Mouse (Mus musculus): ENCODE measurements around the gene Pias4. TPM values are rescaled to one million over a fixed set of nuclear protein-coding genes. Genes with fewer than 3 reads are reported as not detected.

Gene Pias4
- polyA plus RNA-seq, 1 experiment from 2014 or later = 36.1 TPM

GRCm38 (mm10) chr10:81195300-81195699 is 27.6 kb upstream of the Pias4 start:
- Histone ChIP-seq H3K36me3 (replicated peaks; ENCODE audit: control insufficient read depth, insufficient read depth, low read depth, low read length) (no peaks in the 10 kb centered on the region), H3K27ac (replicated peaks; ENCODE audit: low read depth, low read length) (no peak overlapping the region), H3K9me3 (replicated peaks; ENCODE audit: control insufficient read depth, low read length) (no peaks in the 10 kb centered on the region), H3K4me1 (ENCODE audit: control insufficient read depth, insufficient read depth, low read length) (peaks cover 6% of the 10 kb centered on the region), H3K27me3 (ENCODE audit: control insufficient read depth, insufficient read depth, low read length) (peaks cover 20% of the 10 kb centered on the region), H3K4me3 (ENCODE audit: low read depth, low read length) (no peak overlapping the region), H3K9ac (replicated peaks; ENCODE audit: low read length) (no peak overlapping the region), H3K4me2 (ENCODE audit: low read depth, low read length) (no peak overlapping the region)
- no peak for DNase-seq (ENCODE audit: low spot score)
- no peak for ATAC-seq (replicated peaks; ENCODE audit: insufficient number of reproducible peaks, low FRiP score, low TSS enrichment, low read depth)
- WGBS = 62% methylated on average over 4 of the region's 4 CpGs

- H3K36me3 ChIP-seq (replicated peaks; ENCODE audit: control insufficient read depth, insufficient read depth, low read depth, low read length) = 0 out of 2 replicates have a peak, but pooled peaks cover 3% of the 10 kb centered on the region
- no peak overlapping the region; the same call in 1 of the 2 replicates for H3K4me2 ChIP-seq (ENCODE audit: low read depth, low read length)
- H3K4me1 ChIP-seq (ENCODE audit: control insufficient read depth, insufficient read depth, low read length) = peaks cover 6% of the 10 kb centered on the region
- no peak overlapping the region; the same call in 1 of the 2 replicates for H3K9ac ChIP-seq (replicated peaks; ENCODE audit: low read length)
- ATAC-seq (replicated peaks; ENCODE audit: insufficient number of reproducible peaks, low FRiP score, low TSS enrichment, low read depth) (no peak), DNase-seq (ENCODE audit: low spot score) (no peak)
- WGBS = 14% methylated on average over 37 of the region's 37 CpGs
- no peak overlapping the region for H3K4me3 ChIP-seq (ENCODE audit: low read depth, low read length)
- H3K27me3 ChIP-seq (ENCODE audit: control insufficient read depth, insufficient read depth, low read length) = peaks cover 20% of the 10 kb centered on the region
- H3K27ac ChIP-seq (replicated peaks; ENCODE audit: low read depth, low read length) = no peak overlapping the region
- no peaks in the 10 kb centered on the region for H3K9me3 ChIP-seq (replicated peaks; ENCODE audit: control insufficient read depth, low read length)
Measured at GRCm38 (mm10) chr10:81193991-81194774, 26.5 kb upstream of the Pias4 start.

GRCm38 (mm10) chr10:81192968-81193501 is 25.3 kb upstream of the Pias4 start:
- Histone ChIP-seq H3K9me3 (replicated peaks; ENCODE audit: control insufficient read depth, low read length) (no peaks in the 10 kb centered on the region), H3K27ac (replicated peaks; ENCODE audit: low read depth, low read length) (peak overlapping the region; percentile 81; the same call in 1 of the 2 replicates), H3K27me3 (ENCODE audit: control insufficient read depth, insufficient read depth, low read length) (peaks cover 20% of the 10 kb centered on the region), H3K9ac (replicated peaks; ENCODE audit: low read length) (peak overlapping the region; percentile 86), H3K4me2 (ENCODE audit: low read depth, low read length) (peak overlapping the region; percentile 96), H3K4me3 (ENCODE audit: low read depth, low read length) (peak overlapping the region; percentile 63), H3K4me1 (ENCODE audit: control insufficient read depth, insufficient read depth, low read length) (peaks cover 6% of the 10 kb centered on the region), H3K36me3 (replicated peaks; ENCODE audit: control insufficient read depth, insufficient read depth, low read depth, low read length) (0 out of 2 replicates have a peak, but pooled peaks cover 3% of the 10 kb centered on the region)
- DNase-seq (ENCODE audit: low spot score) = no peak
- ATAC-seq (replicated peaks; ENCODE audit: insufficient number of reproducible peaks, low FRiP score, low TSS enrichment, low read depth) = peak; percentile 46
- WGBS = 2% methylated on average over 19 of the region's 19 CpGs

- H3K36me3 ChIP-seq (replicated peaks; ENCODE audit: control insufficient read depth, insufficient read depth, low read depth, low read length) = 0 out of 2 replicates have a peak, but pooled peaks cover 3% of the 10 kb centered on the region
- H3K4me2 ChIP-seq (ENCODE audit: low read depth, low read length) = peak overlapping the region; percentile 96
- ATAC-seq (replicated peaks; ENCODE audit: insufficient number of reproducible peaks, low FRiP score, low TSS enrichment, low read depth) (peak; percentile 76), DNase-seq (ENCODE audit: low spot score) (peak; percentile 81)
- peak overlapping the region; percentile 86 for H3K9ac ChIP-seq (replicated peaks; ENCODE audit: low read length)
- H3K4me1 ChIP-seq (ENCODE audit: control insufficient read depth, insufficient read depth, low read length) = peaks cover 6% of the 10 kb centered on the region
- WGBS = 1% methylated on average over 83 of the region's 93 CpGs
- peaks cover 20% of the 10 kb centered on the region for H3K27me3 ChIP-seq (ENCODE audit: control insufficient read depth, insufficient read depth, low read length)
- peak overlapping the region; percentile 63 for H3K4me3 ChIP-seq (ENCODE audit: low read depth, low read length)
- H3K9me3 ChIP-seq (replicated peaks; ENCODE audit: control insufficient read depth, low read length) = no peaks in the 10 kb centered on the region
- peak overlapping the region; percentile 81 for H3K27ac ChIP-seq (replicated peaks; ENCODE audit: low read depth, low read length)
Measured at GRCm38 (mm10) chr10:81192270-81192967, 24.7 kb upstream of the Pias4 start.

DNA sequence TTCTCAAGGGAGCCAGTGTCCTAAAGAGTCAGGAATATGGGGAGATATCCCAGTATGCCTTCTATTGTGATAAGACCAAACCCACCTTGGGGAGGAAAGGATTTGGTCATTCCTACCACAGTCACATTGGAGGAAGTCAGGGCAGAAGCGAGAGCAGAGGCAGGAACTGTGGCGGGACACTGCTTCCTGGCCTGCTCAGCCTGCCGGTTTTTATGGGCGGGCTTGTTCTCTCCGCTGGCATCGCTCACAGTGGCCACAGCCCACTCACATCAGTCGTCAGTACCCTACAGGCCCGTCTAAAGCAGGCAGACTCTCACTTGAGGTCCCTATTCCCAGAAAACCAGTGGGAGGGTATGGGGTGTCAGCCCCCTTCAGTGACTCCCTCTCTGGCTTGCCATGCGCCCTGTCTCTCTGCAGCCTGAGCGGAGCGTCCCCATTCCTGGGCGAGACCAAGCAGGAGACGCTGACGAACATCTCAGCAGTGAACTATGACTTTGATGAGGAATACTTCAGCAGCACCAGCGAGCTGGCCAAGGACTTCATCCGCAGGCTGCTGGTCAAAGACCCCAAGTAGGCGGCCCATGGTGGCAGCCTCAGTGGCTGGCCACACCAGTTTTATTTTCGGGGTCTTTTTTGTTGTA is 23.7 kb upstream of the Pias4 start:
- peaks cover 18% of the 10 kb centered on the region for H3K27me3 ChIP-seq (ENCODE audit: control insufficient read depth, insufficient read depth, low read length)
- ATAC-seq (replicated peaks; ENCODE audit: insufficient number of reproducible peaks, low FRiP score, low TSS enrichment, low read depth) (no peak), DNase-seq (ENCODE audit: low spot score) (no peak)
- 90% methylated on average over 18 of the region's 18 CpGs for WGBS
- peak overlapping the region; percentile 96; the same call in 1 of the 2 replicates for H3K4me2 ChIP-seq (ENCODE audit: low read depth, low read length)
- H3K27ac ChIP-seq (replicated peaks; ENCODE audit: low read depth, low read length) = no peak overlapping the region
- no peak overlapping the region for H3K9ac ChIP-seq (replicated peaks; ENCODE audit: low read length)
- no peak overlapping the region; the same call in 1 of the 2 replicates for H3K4me3 ChIP-seq (ENCODE audit: low read depth, low read length)
- H3K36me3 ChIP-seq (replicated peaks; ENCODE audit: control insufficient read depth, insufficient read depth, low read depth, low read length) = 0 out of 2 replicates have a peak, but pooled peaks cover 3% of the 10 kb centered on the region
- peaks cover 6% of the 10 kb centered on the region for H3K4me1 ChIP-seq (ENCODE audit: control insufficient read depth, insufficient read depth, low read length)
- no peaks in the 10 kb centered on the region for H3K9me3 ChIP-seq (replicated peaks; ENCODE audit: control insufficient read depth, low read length)

DNA sequence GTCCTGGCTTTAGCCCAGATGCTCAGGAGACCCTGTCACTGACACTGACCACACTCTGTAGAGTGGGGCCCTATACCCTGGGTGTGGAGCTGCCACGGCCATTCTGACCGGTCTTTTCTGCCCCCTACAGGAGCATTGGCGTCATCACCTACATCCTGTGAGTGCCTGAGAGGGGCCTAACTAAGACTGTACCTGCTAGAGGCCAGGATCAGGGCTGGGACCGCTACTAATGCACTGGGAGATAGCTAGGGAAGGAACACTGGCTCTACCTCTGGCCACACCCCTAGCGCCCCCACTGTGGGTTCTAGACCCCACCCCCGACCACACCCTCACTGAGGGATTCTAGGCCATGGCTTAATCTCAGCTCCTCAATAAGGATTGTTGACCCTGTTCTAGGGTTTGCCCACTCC is 23.2 kb upstream of the Pias4 start:
- Histone ChIP-seq H3K27me3 (ENCODE audit: control insufficient read depth, insufficient read depth, low read length) (peaks cover 18% of the 10 kb centered on the region), H3K27ac (replicated peaks; ENCODE audit: low read depth, low read length) (no peak overlapping the region), H3K4me1 (ENCODE audit: control insufficient read depth, insufficient read depth, low read length) (peaks cover 6% of the 10 kb centered on the region), H3K4me3 (ENCODE audit: low read depth, low read length) (no peak overlapping the region), H3K4me2 (ENCODE audit: low read depth, low read length) (no peak overlapping the region), H3K36me3 (replicated peaks; ENCODE audit: control insufficient read depth, insufficient read depth, low read depth, low read length) (0 out of 2 replicates have a peak, but pooled peaks cover 3% of the 10 kb centered on the region), H3K9ac (replicated peaks; ENCODE audit: low read length) (no peak overlapping the region), H3K9me3 (replicated peaks; ENCODE audit: control insufficient read depth, low read length) (no peaks in the 10 kb centered on the region)
- WGBS = 66% methylated on average over 6 of the region's 6 CpGs
- DNase-seq (ENCODE audit: low spot score) (no peak), ATAC-seq (replicated peaks; ENCODE audit: insufficient number of reproducible peaks, low FRiP score, low TSS enrichment, low read depth) (no peak)

GRCm38 (mm10) chr10:81190236-81190911 is 22.7 kb upstream of the Pias4 start:
- ATAC-seq (replicated peaks; ENCODE audit: insufficient number of reproducible peaks, low FRiP score, low TSS enrichment, low read depth) (no peak), DNase-seq (ENCODE audit: low spot score) (peak; percentile 36)
- Histone ChIP-seq H3K4me1 (ENCODE audit: control insufficient read depth, insufficient read depth, low read length) (peaks cover 6% of the 10 kb centered on the region), H3K9me3 (replicated peaks; ENCODE audit: control insufficient read depth, low read length) (no peaks in the 10 kb centered on the region), H3K27me3 (ENCODE audit: control insufficient read depth, insufficient read depth, low read length) (peaks cover 13% of the 10 kb centered on the region), H3K9ac (replicated peaks; ENCODE audit: low read length) (no peak overlapping the region), H3K36me3 (replicated peaks; ENCODE audit: control insufficient read depth, insufficient read depth, low read depth, low read length) (0 out of 2 replicates have a peak, but pooled peaks cover 3% of the 10 kb centered on the region), H3K4me3 (ENCODE audit: low read depth, low read length) (no peak overlapping the region), H3K27ac (replicated peaks; ENCODE audit: low read depth, low read length) (no peak overlapping the region), H3K4me2 (ENCODE audit: low read depth, low read length) (no peak overlapping the region)
- 69% methylated on average over 31 of the region's 31 CpGs for WGBS

Data from embryonic facial prominence, embryonic 11.5 days (tissue).